Mouse (Mus musculus): ENCODE results near the gene Polr2i. TPM values are rescaled to one million over a fixed set of nuclear protein-coding genes. Genes with fewer than 3 reads are reported as not detected.
A peak's percentile ranks its signal among the peaks of the same experiment; 100 is the strongest.

Gene Polr2i
- total RNA-seq, 1 experiment: 209 TPM

- Histone ChIP-seq H3K4me1 (ENCODE audit: control insufficient read depth in 2 of 2, insufficient read depth in 2 of 2, low read length in 2 of 2, poor library complexity in 1 of 2) (peaks cover 0 to 22% of the 10 kb centered on the region in 2 experiments; a peak in 2 of 4 replicates), H3K36me3 (ENCODE audit: control insufficient read depth, insufficient read depth, low read length, poor library complexity, severe bottlenecking) (peaks cover 59% of the 10 kb centered on the region), H3K9me3 (ENCODE audit: control insufficient read depth, insufficient read depth, low read depth, low read length) (no peaks in the 10 kb centered on the region), H3K27ac (ENCODE audit: insufficient read depth, low read depth, low read length, poor library complexity, severe bottlenecking) (no peak overlapping the region; the same call in 1 of the 2 replicates), H3K9ac (ENCODE audit: insufficient read depth, low read depth, low read length, poor library complexity, severe bottlenecking) (no peak overlapping the region), H3K4me3 (ENCODE audit: insufficient read depth in 1 of 2, low read depth in 1 of 2, low read length in 2 of 2, poor library complexity in 1 of 2, severe bottlenecking in 1 of 2) (no peak overlapping the region)
- DNase-seq (ENCODE audit: low read depth, low spot score): no peak
- in situ Hi-C loops (cut with MboI; ENCODE audit: low sequenced_read_pairs in 2 of 2, unreplicated experiment in 2 of 2): no loop called here
- TF ChIP-seq CHD2 (IDR thresholded peaks at IDR 0.05; ENCODE audit: low read depth, low read length): no peak
Measured at GRCm38 (mm10) chr7:30265531-30265930, 33.8 kb downstream of the Polr2i start.

- TF ChIP-seq ZC3H11A (IDR thresholded peaks at IDR 0.05; ENCODE audit: borderline replicate concordance, low read depth, low read length) (no peak), MAFK (IDR thresholded peaks at IDR 0.05; ENCODE audit: insufficient read depth, low read depth, low read length) (peak; percentile 52; the same call in 1 of the 2 replicates)
- peaks cover 59% of the 10 kb centered on the region for H3K36me3 ChIP-seq (ENCODE audit: control insufficient read depth, insufficient read depth, low read length, poor library complexity, severe bottlenecking)
- H3K27ac ChIP-seq (ENCODE audit: insufficient read depth, low read depth, low read length, poor library complexity, severe bottlenecking): no peak overlapping the region; the same call in 1 of the 2 replicates
- peaks cover 0 to 22% of the 10 kb centered on the region in 2 experiments; a peak in 2 of 4 replicates for H3K4me1 ChIP-seq (ENCODE audit: control insufficient read depth in 2 of 2, insufficient read depth in 2 of 2, low read length in 2 of 2, poor library complexity in 1 of 2)
- no peak overlapping the region for H3K4me3 ChIP-seq (ENCODE audit: insufficient read depth in 1 of 2, low read depth in 1 of 2, low read length in 2 of 2, poor library complexity in 1 of 2, severe bottlenecking in 1 of 2)
- no peaks in the 10 kb centered on the region for H3K9me3 ChIP-seq (ENCODE audit: control insufficient read depth, insufficient read depth, low read depth, low read length)
- H3K9ac ChIP-seq (ENCODE audit: insufficient read depth, low read depth, low read length, poor library complexity, severe bottlenecking): no peak overlapping the region
- DNase-seq (ENCODE audit: low read depth, low spot score): peak; percentile 83
- in situ Hi-C loops (cut with MboI; ENCODE audit: low sequenced_read_pairs in 2 of 2, unreplicated experiment in 2 of 2): no loop called here
Measured at GRCm38 (mm10) chr7:30265935-30266334, 34.2 kb downstream of the Polr2i start.

GRCm38 (mm10) chr7:30266780-30267179, 35.0 kb downstream of the Polr2i start:
- Histone ChIP-seq H3K4me1 (ENCODE audit: control insufficient read depth in 2 of 2, insufficient read depth in 2 of 2, low read length in 2 of 2, poor library complexity in 1 of 2) (peaks cover 0 to 22% of the 10 kb centered on the region in 2 experiments; a peak in 2 of 4 replicates), H3K9ac (ENCODE audit: insufficient read depth, low read depth, low read length, poor library complexity, severe bottlenecking) (peak overlapping the region; percentile 18; the same call in 1 of the 2 replicates), H3K4me3 (ENCODE audit: insufficient read depth in 1 of 2, low read depth in 1 of 2, low read length in 2 of 2, poor library complexity in 1 of 2, severe bottlenecking in 1 of 2) (no peak overlapping the region), H3K36me3 (ENCODE audit: control insufficient read depth, insufficient read depth, low read length, poor library complexity, severe bottlenecking) (peaks cover 58% of the 10 kb centered on the region), H3K9me3 (ENCODE audit: control insufficient read depth, insufficient read depth, low read depth, low read length) (no peaks in the 10 kb centered on the region), H3K27ac (ENCODE audit: insufficient read depth, low read depth, low read length, poor library complexity, severe bottlenecking) (peak overlapping the region; percentile 71)
- TF ChIP-seq CHD2 (IDR thresholded peaks at IDR 0.05; ENCODE audit: low read depth, low read length) (no peak), HCFC1 (IDR thresholded peaks at IDR 0.05; ENCODE audit: borderline replicate concordance, insufficient read depth, low read length) (no peak), ZC3H11A (IDR thresholded peaks at IDR 0.05; ENCODE audit: borderline replicate concordance, low read depth, low read length) (no peak), MAFK (IDR thresholded peaks at IDR 0.05; ENCODE audit: insufficient read depth, low read depth, low read length) (no peak), ZNF384 (IDR thresholded peaks at IDR 0.05; ENCODE audit: low read depth, low read length) (no peak)
- DNase-seq (ENCODE audit: low read depth, low spot score): peak; percentile 51
- in situ Hi-C loops (cut with MboI; ENCODE audit: low sequenced_read_pairs in 2 of 2, unreplicated experiment in 2 of 2): no loop called here

GRCm38 (mm10) chr7:30269641-30270040, 37.9 kb downstream of the Polr2i start:
- H3K9me3 ChIP-seq (ENCODE audit: control insufficient read depth, insufficient read depth, low read depth, low read length): no peaks in the 10 kb centered on the region
- no peak for DNase-seq (ENCODE audit: low read depth, low spot score)
- no peak overlapping the region for H3K9ac ChIP-seq (ENCODE audit: insufficient read depth, low read depth, low read length, poor library complexity, severe bottlenecking)
- H3K36me3 ChIP-seq (ENCODE audit: control insufficient read depth, insufficient read depth, low read length, poor library complexity, severe bottlenecking): peaks cover 56% of the 10 kb centered on the region
- peaks cover 0 to 22% of the 10 kb centered on the region in 2 experiments; a peak in 2 of 4 replicates for H3K4me1 ChIP-seq (ENCODE audit: control insufficient read depth in 2 of 2, insufficient read depth in 2 of 2, low read length in 2 of 2, poor library complexity in 1 of 2)
- H3K4me3 ChIP-seq (ENCODE audit: insufficient read depth in 1 of 2, low read depth in 1 of 2, low read length in 2 of 2, poor library complexity in 1 of 2, severe bottlenecking in 1 of 2): no peak overlapping the region
- in situ Hi-C loops (cut with MboI; ENCODE audit: low sequenced_read_pairs in 2 of 2, unreplicated experiment in 2 of 2): no loop called here
- TF ChIP-seq ZC3H11A (IDR thresholded peaks at IDR 0.05; ENCODE audit: borderline replicate concordance, low read depth, low read length): no peak
- no peak for TF ChIP-seq HCFC1 (IDR thresholded peaks at IDR 0.05; ENCODE audit: borderline replicate concordance, insufficient read depth, low read length)
- TF ChIP-seq MAFK (IDR thresholded peaks at IDR 0.05; ENCODE audit: insufficient read depth, low read depth, low read length): no peak
- TF ChIP-seq ZNF384 (IDR thresholded peaks at IDR 0.05; ENCODE audit: low read depth, low read length): no peak
- no peak for TF ChIP-seq CHD2 (IDR thresholded peaks at IDR 0.05; ENCODE audit: low read depth, low read length)
- no peak overlapping the region for H3K27ac ChIP-seq (ENCODE audit: insufficient read depth, low read depth, low read length, poor library complexity, severe bottlenecking)

GRCm38 (mm10) chr7:30274383-30274782, 42.6 kb downstream of the Polr2i start:
- H3K27ac ChIP-seq (ENCODE audit: insufficient read depth, low read depth, low read length, poor library complexity, severe bottlenecking): no peak overlapping the region
- no peaks in the 10 kb centered on the region for H3K9me3 ChIP-seq (ENCODE audit: control insufficient read depth, insufficient read depth, low read depth, low read length)
- in situ Hi-C loops (cut with MboI; ENCODE audit: low sequenced_read_pairs in 2 of 2, unreplicated experiment in 2 of 2): no loop called here
- TF ChIP-seq MAFK (IDR thresholded peaks at IDR 0.05; ENCODE audit: insufficient read depth, low read depth, low read length) (no peak), CHD2 (IDR thresholded peaks at IDR 0.05; ENCODE audit: low read depth, low read length) (no peak), HCFC1 (IDR thresholded peaks at IDR 0.05; ENCODE audit: borderline replicate concordance, insufficient read depth, low read length) (no peak), ZC3H11A (IDR thresholded peaks at IDR 0.05; ENCODE audit: borderline replicate concordance, low read depth, low read length) (no peak), ZNF384 (IDR thresholded peaks at IDR 0.05; ENCODE audit: low read depth, low read length) (no peak)
- H3K4me3 ChIP-seq (ENCODE audit: insufficient read depth in 1 of 2, low read depth in 1 of 2, low read length in 2 of 2, poor library complexity in 1 of 2, severe bottlenecking in 1 of 2): no peak overlapping the region
- no peak for DNase-seq (ENCODE audit: low read depth, low spot score)
- H3K9ac ChIP-seq (ENCODE audit: insufficient read depth, low read depth, low read length, poor library complexity, severe bottlenecking): no peak overlapping the region
- H3K36me3 ChIP-seq (ENCODE audit: control insufficient read depth, insufficient read depth, low read length, poor library complexity, severe bottlenecking): peaks cover 37% of the 10 kb centered on the region
- peaks cover 0 to 4% of the 10 kb centered on the region in 2 experiments; a peak in 1 of 4 replicates for H3K4me1 ChIP-seq (ENCODE audit: control insufficient read depth in 2 of 2, insufficient read depth in 2 of 2, low read length in 2 of 2, poor library complexity in 1 of 2)

All from ES-E14 (cell line).